Mouse (Mus musculus) neutrophil, adult 5-6 weeks (primary cell): ENCODE data around the gene Uqcrq. TPM values are rescaled to one million over a fixed set of nuclear protein-coding genes. Genes with fewer than 3 reads are reported as not detected.
A peak's percentile ranks its signal among the peaks of the same experiment; 100 is the strongest.

ENCODE experiments used
- ATAC-seq: fragments of 151-379, 151-347 bp; 2 replicates; pipeline ENCODE4 v1.8.0; 2017; ENCODE audit warnings: mild to moderate bottlenecking, moderate TSS enrichment; ENCODE audit not compliant: insufficient number of reproducible peaks, poor library complexity, low FRiP score, severe bottlenecking; ENCODE audit errors: extremely low read depth
- total RNA-seq: library from RNA; stranded (forward); fragments of 200-1000 nt; gene quantifications from 2 replicates; pipeline ENCODE4 v1.2.3, GENCODE M21; 2017

Gene Uqcrq
- total RNA-seq: 14.4 and 16.3 TPM in 2 replicates

DNA sequence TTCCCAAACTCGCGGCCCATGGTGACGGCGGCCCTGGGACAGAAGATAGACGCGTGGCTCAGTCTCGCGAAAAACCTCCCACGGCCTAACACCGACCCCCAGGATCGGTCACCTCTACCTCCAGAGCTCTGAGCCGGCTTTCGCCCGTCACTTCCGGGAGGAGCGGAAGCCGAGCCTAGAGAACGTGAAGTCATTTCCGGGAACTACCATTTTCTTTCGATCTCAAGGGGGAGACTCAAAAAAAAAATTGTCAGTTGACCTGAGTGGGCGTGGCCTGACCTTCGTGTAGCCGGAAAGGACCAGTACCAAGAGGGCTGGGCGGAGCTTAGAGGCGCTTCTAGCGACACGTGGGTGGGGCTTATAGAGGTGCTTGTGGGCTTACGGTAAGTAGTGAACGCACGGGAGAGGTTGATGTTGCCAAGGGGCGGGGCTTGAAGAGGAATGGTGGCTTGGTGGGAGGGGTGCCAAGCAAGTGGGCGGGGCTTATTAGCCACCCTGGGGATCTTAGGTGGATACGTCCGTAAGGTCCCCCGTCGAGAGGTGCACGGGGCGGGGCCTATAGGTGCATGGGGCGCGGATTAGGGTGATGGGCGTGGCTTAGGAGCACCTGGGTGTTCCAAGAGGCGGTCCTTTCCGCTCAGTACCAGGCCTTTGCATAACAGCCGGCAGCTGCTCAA is at the start of gene Uqcrq, which contains the start of gene Gdf9:
Gene Uqcrq (minus strand): TSS at position 162 of the 677 bp plus-strand sequence.
Gene Gdf9 (plus strand): TSS at position 354 of the 677 bp plus-strand sequence.
- peak; percentile 88 for ATAC-seq

DNA sequence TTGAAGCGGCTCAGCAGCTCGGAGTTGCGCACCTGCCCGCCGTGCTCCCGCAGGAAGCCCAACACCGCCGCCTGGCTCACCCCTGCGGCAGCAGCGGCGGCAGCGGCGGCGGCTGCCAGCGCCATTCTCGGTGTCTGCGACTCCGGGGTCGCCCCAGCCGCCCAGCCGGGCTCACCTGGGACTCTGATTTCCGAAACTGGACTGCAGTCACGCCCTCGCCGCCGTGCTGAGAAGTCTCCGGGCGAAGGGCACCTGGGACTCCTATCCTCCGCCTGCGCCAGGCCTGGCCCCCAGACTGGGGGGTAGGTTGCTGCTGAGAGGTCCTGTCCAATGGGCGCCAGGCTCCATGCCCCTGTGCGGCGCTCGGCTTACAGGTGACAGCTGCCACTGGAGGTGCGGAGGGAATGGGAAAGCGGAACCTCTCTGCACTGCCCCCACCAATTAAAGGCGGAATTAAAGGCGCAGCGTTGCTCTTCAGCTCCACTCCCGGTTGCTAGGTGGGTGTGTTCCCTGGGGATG is 49.2 kb upstream of the Uqcrq start, which contains the start of the genes Gm9945 and Sowaha:
Gene Gm9945 (plus strand): TSS at position 384 of the 519 bp plus-strand sequence.
Gene Sowaha (minus strand): TSS at position 492 of the 519 bp plus-strand sequence.
- no peak for ATAC-seq

DNA sequence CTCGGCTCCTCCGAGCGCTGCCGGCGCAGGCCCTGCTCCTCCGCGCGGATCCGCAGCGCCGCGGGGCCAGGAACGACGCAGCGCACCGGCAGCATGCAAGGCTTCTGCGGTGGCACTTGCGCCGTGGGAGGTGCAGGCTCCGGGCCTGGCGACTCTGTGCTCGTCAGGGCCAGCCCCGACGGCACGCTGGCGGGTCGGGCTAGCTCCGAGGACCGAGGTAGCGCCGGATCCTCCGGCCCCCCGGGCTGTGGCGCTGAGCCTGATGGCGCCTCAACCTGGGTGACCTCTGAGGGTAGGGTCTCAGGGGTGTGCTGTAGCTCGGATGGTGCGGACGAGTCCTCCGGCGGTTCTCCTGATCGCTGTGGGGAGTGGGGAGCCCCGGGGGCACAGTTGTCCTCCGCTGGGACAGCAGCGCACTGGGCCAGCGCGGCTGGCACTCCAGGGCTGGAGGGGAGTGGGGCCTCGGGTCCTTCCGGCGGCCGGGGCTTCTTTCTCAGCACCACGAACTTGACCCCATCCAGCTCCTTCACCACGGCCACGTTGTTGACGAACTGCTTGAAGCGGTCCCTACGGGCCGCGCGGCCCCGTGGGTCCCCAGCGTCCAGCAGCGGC is 48.6 kb upstream of the Uqcrq start:
- ATAC-seq: no peak

DNA sequence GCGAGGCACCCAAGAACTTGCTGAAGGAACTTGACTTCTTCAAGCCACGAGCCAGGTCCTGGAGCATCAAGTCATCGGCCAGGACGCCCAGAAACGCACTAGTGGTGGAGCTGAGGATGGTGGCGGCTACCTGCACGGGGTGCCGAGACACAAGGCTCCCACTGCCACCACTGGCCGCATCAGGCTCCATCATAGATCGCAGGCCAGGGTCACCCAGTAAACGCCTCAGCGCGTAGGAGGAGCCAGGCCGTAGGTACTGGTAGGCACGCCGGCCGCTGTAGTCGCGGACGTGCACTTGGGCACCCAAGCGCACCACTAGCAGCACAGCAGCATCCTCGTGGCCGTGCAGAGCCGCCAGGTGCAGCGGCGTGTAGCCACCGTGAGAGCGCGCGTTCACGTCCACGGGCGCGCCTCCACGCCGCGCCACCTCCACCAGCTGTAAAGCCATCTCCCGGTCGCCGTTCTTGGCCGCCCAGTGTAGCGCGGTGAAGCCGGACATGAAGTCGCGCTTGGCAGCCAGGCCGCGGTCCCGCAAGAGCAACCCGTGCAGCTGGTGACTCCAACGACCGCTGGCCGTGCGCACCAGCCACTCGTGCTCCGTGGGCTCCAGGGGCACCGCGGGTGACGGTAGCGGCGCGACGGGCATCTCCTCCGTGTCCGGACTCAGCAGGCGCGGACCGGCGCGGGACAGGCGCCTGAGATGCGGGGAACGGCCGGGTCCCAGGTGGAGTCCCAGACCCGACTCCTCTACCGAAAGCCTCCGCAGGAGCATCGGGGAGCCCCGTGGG is 47.9 kb upstream of the Uqcrq start:
- no peak for ATAC-seq

DNA sequence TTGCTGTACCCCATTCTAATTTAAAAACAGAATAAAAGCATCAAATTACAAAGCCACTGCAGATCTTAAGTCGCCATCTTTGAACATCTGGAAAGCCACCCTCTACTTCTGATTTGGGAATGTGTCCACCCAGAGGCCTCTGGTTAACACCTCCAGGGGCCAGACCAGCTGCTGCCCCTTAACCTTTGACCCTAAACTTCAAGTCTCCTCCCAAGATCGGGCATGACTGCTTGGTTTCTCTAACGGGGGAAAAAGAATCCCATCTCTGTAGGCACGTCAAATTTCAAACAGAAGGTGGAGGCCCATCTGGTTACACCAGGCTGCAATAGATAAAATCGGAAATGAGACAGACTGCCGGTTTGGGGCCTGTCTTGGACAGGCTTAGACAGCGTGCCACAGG is 47.2 kb upstream of the Uqcrq start:
- no peak for ATAC-seq

DNA sequence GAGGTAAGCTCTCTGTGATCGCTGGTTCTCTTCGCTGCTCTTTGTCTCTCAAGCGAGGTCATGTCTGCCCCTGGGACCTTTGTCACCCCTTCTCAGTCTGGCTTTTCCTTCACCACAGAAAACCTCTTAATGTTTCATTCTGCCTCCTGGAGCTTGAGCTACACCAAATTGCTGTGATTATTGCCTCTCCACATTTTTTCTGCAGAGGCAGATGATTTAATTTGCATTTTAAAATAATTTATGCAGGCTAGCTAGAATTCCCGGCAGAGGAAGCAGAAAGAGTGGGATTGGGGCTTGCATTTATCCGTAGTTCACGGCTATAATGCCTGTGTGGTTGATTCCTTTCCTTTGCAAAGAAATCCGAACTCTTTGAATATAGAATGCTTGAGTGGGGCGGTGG is 45.0 kb upstream of the Uqcrq start:
- ATAC-seq: no peak

DNA sequence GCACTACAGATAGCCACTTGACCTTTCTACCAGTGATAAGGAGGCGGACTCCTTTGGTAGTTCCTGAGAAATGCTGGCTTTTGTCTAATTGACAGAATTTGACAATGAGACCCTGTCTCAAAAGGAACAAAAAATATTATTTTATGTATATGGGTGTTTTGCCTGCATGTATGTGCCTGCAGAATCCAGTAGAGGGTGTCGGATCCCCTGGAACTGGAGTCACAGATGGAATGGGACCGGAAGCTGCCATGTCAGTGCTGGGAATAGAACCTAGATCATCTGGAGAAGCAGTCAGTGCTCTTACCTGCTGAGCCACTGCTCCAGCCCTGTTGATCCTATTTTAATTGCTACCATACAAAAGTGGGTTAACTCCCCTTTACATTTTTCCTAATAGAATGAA is 42.1 kb upstream of the Uqcrq start:
- no peak for ATAC-seq

DNA sequence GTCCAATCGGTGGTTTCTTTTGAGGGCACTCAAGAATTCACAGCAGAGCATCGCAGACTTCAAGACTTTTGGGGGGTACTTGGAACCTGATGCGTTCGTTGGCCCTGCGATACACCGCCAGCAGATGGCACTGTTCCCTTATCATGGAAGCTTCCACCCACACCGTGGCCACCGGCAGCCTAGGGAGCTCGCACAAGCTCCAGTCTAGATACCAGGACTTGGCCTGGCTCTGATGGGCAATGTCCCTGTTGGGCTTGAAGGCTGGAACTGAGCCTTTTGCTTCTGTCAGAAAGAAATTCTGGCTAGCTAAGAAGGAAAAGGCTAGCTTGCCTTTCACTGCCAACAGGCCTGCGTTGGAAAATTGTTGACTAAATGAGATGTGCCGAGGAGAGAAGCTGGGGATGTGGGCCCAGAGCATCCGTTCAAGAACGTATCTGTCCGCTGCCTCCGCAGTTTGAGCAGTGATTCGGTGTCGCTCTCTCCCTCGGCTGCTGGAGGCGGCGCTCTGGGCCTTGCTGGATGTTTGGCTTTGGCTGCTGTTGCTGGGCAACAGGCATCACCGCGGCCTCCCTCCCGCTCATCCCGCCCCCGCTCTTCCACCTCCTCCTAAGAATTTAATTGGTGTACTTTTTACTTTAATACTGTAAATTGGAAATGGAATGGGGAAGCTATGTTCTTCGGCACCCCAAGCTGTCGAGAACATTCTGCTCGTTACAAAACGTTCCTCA is 39.5 kb upstream of the Uqcrq start, which contains the start of gene Gm9837:
Gene Gm9837 (minus strand): TSS at position 512 of the 728 bp plus-strand sequence.
- ATAC-seq: peak; percentile 62; the same call in 1 of the 2 replicates

DNA sequence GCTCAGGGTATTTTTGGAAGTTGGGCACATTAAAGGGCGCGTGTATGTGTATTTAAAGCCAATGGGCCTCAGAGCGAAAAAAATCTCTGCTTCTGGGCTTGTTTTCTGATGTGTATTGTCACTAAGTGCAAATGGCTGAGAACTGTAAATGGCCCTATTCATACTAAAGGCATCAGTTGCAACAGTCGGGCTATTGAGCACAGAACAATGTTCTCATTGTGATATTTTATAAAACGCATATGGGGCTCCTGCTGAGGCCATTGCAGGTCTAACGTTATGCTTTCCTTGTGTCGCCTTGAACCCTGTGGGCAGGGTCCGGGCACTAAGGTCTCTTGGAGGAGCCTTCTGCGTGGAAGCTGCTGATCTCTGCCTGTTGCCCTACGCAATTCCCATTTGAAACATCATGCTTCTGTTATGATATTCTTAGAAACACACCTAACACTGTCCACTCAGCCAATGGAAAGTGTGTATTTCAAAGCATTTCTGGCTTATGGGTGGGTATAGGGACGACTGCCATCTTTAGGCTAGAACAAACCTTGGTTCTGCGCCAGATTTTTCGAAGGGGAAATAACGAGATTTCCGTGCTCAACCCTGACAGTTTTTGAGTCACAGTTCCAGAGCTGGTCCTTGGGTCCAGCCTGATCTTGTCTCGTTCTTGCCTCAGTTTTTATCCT is 38.8 kb upstream of the Uqcrq start:
- ATAC-seq: no peak

DNA sequence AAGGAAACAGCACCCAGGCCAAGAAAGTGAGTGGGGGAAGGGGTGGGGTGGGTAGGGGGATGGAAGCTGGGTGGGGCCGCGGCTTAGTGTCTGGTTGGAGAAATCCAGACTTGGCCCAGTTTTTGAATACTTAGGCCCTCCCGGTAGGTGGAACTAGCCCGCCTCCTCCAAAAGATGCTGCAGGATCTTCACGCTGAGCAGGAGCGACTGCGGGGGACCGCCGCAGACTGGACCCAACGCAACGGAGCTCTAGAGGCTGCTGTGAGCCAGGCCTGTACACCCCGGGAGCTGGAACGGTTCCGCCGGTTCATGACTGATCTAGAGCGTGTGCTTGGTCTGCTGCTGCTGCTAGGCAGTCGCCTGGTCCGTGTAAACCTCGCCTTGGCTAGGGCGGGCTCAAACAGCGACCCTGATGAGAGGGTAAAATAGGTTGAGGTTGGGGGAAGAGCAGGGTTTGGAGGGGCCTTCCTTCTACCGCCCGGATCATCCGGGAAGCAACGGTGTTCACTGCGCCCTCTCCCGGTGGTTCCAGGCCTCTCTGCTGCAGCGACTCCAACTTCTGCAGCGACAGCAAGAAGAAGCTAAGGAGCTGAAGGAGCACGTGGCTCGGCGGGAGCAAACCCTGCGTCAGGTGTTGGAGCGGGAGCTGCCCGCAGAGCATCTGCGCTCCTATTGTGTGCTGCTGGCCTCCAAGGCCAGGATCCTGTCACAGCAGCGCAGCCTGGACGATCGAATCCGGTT is 35.8 kb upstream of the Uqcrq start:
- ATAC-seq: no peak

DNA sequence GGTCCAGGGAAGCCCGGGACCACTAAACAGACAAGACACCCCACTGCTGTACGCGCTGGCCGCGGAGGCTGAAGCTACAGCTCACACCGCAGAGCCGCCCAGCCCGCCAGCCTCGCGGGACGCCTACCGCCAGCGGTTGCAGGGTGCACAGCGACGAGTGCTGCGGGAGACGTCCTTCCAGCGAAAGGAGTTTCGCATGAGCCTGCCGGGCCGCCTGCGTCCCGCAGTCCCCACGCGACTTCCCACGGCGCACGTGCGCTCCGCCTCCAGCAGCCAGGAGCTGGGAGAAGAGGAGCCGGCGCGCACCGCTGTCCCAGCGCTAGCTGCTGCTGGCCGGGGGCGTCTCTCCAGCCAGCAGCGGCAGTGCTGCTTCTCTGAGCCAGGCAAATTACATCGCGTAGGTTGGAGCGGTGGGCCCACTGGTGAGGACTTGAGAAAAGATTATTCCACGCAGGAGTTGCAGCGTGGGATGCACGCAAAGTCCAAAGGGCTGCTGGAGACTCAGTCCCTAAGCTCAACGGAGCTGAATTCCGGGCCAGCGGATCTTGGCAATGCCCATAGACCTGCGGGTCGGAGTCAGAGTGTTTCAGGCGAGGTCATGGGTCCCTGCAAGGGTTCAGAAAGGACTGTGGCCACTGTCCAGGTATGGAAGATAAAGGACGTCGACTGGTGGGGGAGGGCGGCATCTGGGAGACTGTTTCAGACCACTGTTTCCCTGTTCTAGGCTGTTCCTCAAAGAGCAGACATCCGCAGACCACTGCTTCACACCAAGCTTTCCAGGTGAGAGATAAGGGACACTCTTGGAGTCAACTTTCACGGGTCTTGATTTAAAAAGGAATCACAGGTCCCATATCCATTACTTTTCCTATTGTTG is 33.2 kb upstream of the Uqcrq start:
- ATAC-seq: no peak

DNA sequence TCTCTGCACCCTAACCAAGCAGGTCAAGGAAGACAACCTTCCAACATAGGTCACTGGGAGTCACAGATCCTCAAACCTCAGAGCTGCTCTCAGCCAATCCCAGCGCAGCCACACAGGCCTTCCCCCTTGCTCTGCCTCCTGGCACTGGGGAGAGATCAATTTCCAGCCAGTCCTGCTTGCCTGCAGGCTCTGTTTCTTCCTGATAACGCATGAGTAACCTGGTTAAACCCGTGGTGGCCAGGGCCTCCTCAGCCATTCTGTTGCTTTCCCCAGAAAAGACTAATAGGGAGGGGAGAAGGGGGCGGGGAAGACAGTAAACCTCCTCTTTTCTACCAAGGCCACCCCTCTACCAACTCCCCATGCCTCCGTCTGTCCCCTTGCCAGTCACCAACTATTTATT is 31.1 kb upstream of the Uqcrq start:
- no peak for ATAC-seq

DNA sequence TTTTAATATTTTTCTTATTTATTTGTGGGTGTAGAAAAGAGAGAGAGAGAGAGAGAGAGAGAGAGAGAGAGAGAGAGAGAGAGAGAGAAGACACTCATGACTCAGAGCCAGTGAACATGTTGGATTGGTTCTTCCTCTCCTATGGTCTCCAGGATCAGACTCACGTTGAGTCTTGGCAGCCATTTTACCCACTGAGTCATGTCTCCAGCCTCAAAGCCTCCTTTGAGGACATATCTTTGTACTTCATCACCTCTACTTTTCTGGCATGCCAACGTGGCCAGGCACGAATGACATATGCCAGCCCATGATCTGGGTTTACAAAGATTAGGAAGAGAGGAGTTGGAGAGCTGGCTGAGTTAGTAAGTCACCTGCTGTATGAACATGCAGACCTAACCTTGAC is 29.6 kb upstream of the Uqcrq start:
- no peak for ATAC-seq

DNA sequence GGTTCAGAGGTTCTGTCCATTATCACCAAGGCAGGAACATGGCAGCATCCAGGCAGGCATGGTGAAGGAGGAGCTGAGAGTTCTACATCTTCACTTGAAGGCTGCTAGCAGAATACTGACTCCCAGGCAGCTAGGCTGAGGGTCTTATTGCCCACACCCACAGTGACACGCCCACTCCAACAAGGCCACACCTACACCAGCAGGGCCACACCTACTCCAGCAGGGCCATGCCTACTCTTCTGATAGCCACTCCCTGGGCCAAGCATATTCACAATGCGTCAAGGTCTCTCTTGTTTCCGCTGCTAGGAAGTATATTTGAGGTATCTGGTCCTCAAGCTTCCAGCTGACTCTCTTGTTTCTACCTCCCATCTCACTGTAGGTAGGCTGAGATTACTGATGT is 28.4 kb upstream of the Uqcrq start:
- no peak for ATAC-seq

DNA sequence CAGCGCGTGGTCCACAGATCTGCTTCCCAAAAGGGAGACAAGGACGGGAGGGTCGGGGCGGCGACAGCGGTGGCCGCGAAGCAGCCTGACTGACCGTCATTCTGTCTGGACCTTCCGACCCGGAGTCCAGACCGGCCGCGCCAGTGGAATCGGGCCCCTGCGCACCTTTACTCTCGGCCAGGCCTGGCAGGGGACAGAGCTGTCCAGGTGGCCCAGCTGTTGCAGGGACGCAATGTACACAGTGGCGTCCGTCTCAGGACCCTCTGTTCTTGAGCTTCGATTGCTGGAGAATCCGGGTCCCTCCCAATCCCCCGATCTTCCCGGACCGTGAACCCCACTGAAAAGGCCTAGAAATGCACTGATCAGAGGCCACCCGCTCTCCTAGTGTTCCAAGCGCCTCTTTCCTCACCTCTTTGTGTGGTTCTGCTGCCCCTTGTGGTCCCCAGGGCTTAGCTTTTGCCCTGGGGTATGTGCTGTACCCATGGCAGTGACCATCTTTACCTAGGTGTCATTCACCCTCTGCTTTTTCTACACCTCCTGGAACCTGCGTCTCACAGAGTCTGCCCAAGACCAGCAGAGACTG is 26.8 kb upstream of the Uqcrq start:
- no peak for ATAC-seq
